Mouse (Mus musculus) cerebellum, adult 18-20 months (tissue): ENCODE data around the gene Olfr312.

Source experiments
- DNase-seq, 2 experiments: peaks; one replicate each; pipeline ENCODE4 v3.0.0; 2021

Olfr312 gene

GRCm38 (mm10) chr11:58867039-58867953 is 38.3 kb downstream of the Olfr312 start, which contains the start of gene 2810021J22Rik:
Gene 2810021J22Rik (plus strand): TSS chr11:58867216.
- DNase-seq: peak; percentile 79 to 83

GRCm38 (mm10) chr11:58867954-58868330 is 38.9 kb downstream of the Olfr312 start:
- DNase-seq: peak in 1 of 2 experiments; percentile 10

- DNase-seq: no peak
Observed at GRCm38 (mm10) chr11:58870961-58871360, 41.9 kb downstream of the Olfr312 start.

GRCm38 (mm10) chr11:58883756-58884155 is 54.7 kb downstream of the Olfr312 start:
- no peak for DNase-seq
